Mouse (Mus musculus): ENCODE measurements around the gene Crtap. TPM values are rescaled to one million over a fixed set of nuclear protein-coding genes. Genes with fewer than 3 reads are reported as not detected.

The Crtap gene
- 27.4 and 32.6 TPM in 2 replicates for polyA plus RNA-seq (2015; fragmentation: Nextera tagmentation; extraction: Ambion mirVana)

DNA sequence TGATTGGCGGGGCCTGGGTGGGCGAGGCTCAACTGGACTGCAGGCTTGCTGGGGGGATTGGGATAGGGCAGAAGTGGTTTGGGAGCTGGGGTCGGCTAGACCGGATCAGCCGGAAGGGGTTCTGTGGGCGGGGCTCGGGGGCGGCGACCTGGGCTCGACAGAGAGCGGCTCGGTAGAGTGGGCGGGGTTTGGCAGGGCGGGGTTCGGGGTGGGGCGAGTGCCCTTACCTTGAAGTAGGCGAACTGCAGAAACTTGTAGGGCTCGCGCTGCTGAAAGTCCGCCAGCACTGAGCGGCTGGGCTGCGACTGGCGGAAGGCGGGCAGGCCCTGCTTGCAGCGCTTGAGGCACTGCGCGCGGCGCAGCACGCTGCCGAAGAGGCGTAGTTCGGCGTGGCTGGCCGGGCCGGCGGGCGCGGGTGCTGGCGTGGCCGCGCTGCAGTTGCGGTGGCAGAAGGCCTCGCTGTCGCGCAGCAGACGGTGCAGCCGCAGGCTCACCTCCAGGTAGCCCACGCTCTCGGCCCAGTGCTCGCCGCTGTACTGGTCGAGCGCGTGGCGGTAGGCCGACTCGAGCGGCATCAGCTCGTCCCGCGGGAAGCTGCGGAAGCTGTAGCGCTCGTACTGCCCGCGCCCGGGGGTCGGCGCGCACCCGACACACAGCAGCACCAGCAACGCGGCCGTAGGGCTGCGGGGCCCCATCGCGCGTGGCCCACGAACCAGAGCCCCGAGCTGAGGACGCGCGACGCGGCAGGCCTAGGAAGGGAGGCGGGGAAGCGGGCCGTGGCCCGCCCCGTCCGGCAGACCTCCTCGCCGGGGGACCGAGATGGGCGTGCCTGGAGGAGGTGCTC lies at the start of gene Crtap:
TSS of gene Crtap (minus strand) at position 771 of the 844 bp plus-strand sequence.
- peaks cover 7% of the 10 kb centered on the region for H3K4me1 ChIP-seq (replicated peaks)
- H3K9ac ChIP-seq, result peak within 1 kb of the TSS; percentile 85
- under 1% methylated on average over 86 of the region's 96 CpGs for WGBS
- peak within 1 kb of the TSS; percentile 52 for H3K27ac ChIP-seq
- peak; percentile 82 for ATAC-seq (ENCODE audit: low FRiP score)
- no peaks in the 10 kb centered on the region for H3K9me3 ChIP-seq
- H3K36me3 ChIP-seq, result no peaks in the 10 kb centered on the region
- H3K27me3 ChIP-seq, result peaks cover 4% of the 10 kb centered on the region
- peak within 1 kb of the TSS; percentile 72 for H3K4me3 ChIP-seq
- peak within 1 kb of the TSS; percentile 83 for H3K4me2 ChIP-seq

GRCm38 (mm10) chr9:114435668-114436067 lies 45.2 kb upstream of the Crtap start:
- no peaks in the 10 kb centered on the region for H3K4me1 ChIP-seq (replicated peaks)
- no peak overlapping the region for H3K9ac ChIP-seq
- H3K9me3 ChIP-seq, result peaks cover 6% of the 10 kb centered on the region
- H3K36me3 ChIP-seq, result peaks cover 50% of the 10 kb centered on the region
- H3K4me2 ChIP-seq, result no peak overlapping the region
- no peaks in the 10 kb centered on the region for H3K27me3 ChIP-seq
- no peak for ATAC-seq (ENCODE audit: low FRiP score)
- WGBS, result 67% methylated on average over 2 of the region's 2 CpGs
- no peak overlapping the region for H3K27ac ChIP-seq
- no peak overlapping the region for H3K4me3 ChIP-seq

DNA sequence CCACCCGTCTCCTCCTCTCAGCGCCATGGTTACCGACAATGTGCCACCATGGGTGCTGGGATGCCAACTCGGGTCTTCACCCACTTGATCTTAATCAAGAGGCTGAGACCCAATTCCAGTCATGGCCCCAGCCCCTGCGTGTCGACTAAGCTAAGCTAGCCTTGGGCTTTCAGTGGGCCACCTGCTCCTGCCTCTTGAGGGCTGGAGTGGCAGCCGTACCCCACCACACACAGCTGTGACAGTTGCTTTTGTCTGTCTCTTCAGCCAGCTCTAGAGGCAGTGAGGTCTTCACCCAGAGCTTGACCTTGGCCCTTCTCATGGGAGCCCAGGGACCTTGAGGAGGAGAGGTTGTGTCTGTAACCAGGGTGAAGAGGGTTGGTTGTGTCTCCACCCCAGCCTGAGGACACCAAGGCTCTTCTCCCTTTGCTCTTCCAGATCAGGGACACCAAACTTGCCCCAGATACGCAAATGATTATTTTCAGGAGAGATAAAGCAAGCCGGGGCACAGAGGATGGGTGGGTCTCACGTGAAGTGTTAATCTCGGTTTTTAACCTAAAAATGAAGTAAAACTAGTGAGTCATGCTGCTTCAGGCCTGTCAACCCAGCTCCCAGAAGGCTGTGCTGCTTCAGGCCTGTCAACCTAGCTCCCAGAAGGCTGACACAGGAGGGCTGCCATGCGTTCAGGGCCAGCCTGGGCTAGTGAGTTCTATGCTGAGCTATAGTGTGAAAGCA lies 37.8 kb upstream of the Crtap start:
- Histone ChIP-seq H3K4me1 (replicated peaks) (no peaks in the 10 kb centered on the region), H3K27ac (no peak overlapping the region), H3K9ac (no peak overlapping the region), H3K27me3 (no peaks in the 10 kb centered on the region), H3K4me2 (no peak overlapping the region), H3K36me3 (peaks cover 26% of the 10 kb centered on the region), H3K9me3 (no peaks in the 10 kb centered on the region), H3K4me3 (no peak overlapping the region)
- ATAC-seq (ENCODE audit: low FRiP score), result no peak
- WGBS, result 88% methylated on average over 12 of the region's 12 CpGs

- Histone ChIP-seq H3K27me3 (no peaks in the 10 kb centered on the region), H3K27ac (no peak overlapping the region), H3K36me3 (peaks cover 22% of the 10 kb centered on the region), H3K9me3 (no peaks in the 10 kb centered on the region), H3K9ac (no peak overlapping the region), H3K4me3 (no peak overlapping the region), H3K4me1 (replicated peaks) (no peaks in the 10 kb centered on the region), H3K4me2 (no peak overlapping the region)
- 92% methylated on average over 8 of the region's 8 CpGs for WGBS
- ATAC-seq (ENCODE audit: low FRiP score), result no peak
Measured at GRCm38 (mm10) chr9:114427425-114427824, 37.0 kb upstream of the Crtap start.

DNA sequence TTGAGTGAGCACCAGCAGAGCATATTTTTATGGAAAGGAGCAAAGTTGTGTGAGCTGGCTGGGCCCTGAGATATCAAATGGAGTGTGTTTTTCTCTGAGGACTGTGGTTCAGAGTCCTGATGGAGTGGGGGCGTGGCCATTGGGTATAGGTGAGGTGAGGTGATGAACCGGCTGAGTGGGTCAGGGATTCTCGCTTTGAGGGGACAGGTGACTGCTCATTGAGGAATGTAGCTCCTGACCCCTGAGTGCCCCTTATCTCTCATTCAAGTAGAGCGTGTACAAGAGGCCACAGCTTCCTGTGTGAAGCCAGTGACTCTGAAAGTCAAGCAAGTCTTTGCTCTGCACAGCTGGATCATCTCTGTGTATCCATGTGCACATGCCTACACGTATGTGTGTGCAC lies 35.7 kb upstream of the Crtap start:
- Histone ChIP-seq H3K36me3 (peaks cover 22% of the 10 kb centered on the region), H3K9me3 (no peaks in the 10 kb centered on the region), H3K27ac (no peak overlapping the region), H3K27me3 (no peaks in the 10 kb centered on the region), H3K4me3 (no peak overlapping the region), H3K9ac (no peak overlapping the region), H3K4me2 (no peak overlapping the region), H3K4me1 (replicated peaks) (no peaks in the 10 kb centered on the region)
- WGBS, result 97% methylated on average over 5 of the region's 5 CpGs
- ATAC-seq (ENCODE audit: low FRiP score), result no peak

- ATAC-seq (ENCODE audit: low FRiP score), result no peak
- Histone ChIP-seq H3K9ac (no peak overlapping the region), H3K36me3 (peaks cover 17% of the 10 kb centered on the region), H3K4me3 (no peak overlapping the region), H3K9me3 (no peaks in the 10 kb centered on the region), H3K27me3 (no peaks in the 10 kb centered on the region), H3K4me1 (replicated peaks) (no peaks in the 10 kb centered on the region), H3K4me2 (no peak overlapping the region), H3K27ac (no peak overlapping the region)
- 95% methylated on average over 5 of the region's 5 CpGs for WGBS
Measured at GRCm38 (mm10) chr9:114425576-114425975, 35.1 kb upstream of the Crtap start.

DNA sequence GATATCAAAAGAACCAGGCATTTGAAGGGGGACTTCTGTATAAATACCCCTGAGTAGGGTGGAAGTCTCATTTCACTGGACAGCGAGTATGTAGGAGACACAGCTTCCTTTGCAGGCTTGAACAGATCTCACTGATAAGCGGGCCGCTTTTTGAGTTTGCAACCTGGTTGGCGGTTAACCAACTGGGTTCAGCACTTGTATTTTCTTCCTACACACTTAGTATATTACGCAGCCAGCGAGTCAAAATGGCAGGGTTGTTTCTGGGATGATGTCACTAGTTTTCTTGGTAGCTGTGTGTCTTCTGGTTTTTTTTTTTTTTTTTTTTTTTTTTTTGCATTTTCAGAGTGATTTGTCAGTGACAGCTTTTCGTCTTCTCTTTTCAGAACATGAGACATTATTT lies 31.3 kb upstream of the Crtap start:
- no peaks in the 10 kb centered on the region for H3K4me1 ChIP-seq (replicated peaks)
- no peak overlapping the region for H3K9ac ChIP-seq
- H3K36me3 ChIP-seq, result peaks cover 13% of the 10 kb centered on the region
- H3K9me3 ChIP-seq, result no peaks in the 10 kb centered on the region
- 95% methylated on average over 7 of the region's 7 CpGs for WGBS
- no peak overlapping the region for H3K4me2 ChIP-seq
- H3K4me3 ChIP-seq, result no peak overlapping the region
- no peak overlapping the region for H3K27ac ChIP-seq
- ATAC-seq (ENCODE audit: low FRiP score), result no peak
- no peaks in the 10 kb centered on the region for H3K27me3 ChIP-seq

- no peaks in the 10 kb centered on the region for H3K9me3 ChIP-seq
- H3K4me3 ChIP-seq, result no peak overlapping the region
- H3K4me1 ChIP-seq (replicated peaks), result no peaks in the 10 kb centered on the region
- H3K4me2 ChIP-seq, result no peak overlapping the region
- no peak overlapping the region for H3K9ac ChIP-seq
- 73% methylated on average over 3 of the region's 3 CpGs for WGBS
- H3K27ac ChIP-seq, result no peak overlapping the region
- peaks cover 11% of the 10 kb centered on the region for H3K36me3 ChIP-seq
- no peak for ATAC-seq (ENCODE audit: low FRiP score)
- H3K27me3 ChIP-seq, result no peaks in the 10 kb centered on the region
Measured at GRCm38 (mm10) chr9:114421045-114421444, 30.6 kb upstream of the Crtap start.

DNA sequence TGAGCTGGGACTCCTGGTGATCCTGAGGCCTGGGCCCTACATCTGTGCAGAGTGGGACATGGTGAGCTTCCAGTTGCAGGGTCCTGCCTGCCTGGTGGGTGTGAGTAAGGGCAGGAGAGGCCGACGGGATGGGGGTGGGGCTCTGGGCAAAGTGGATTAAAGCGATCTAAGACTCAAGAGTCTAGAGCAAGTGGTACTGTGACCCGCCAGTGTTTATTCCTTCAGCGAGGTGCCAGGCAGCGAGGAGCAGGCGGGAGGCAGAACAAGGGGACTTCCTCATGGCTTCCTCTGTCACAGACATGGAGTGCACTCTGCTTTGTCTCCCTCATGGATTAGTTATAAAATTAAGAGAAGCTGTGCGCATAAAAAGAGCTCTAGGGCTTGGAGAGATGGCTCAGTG lies 30.0 kb upstream of the Crtap start:
- Histone ChIP-seq H3K9me3 (no peaks in the 10 kb centered on the region), H3K4me2 (no peak overlapping the region), H3K9ac (no peak overlapping the region), H3K4me1 (replicated peaks) (no peaks in the 10 kb centered on the region), H3K4me3 (no peak overlapping the region), H3K27me3 (no peaks in the 10 kb centered on the region), H3K27ac (no peak overlapping the region), H3K36me3 (peaks cover 5% of the 10 kb centered on the region)
- no peak for ATAC-seq (ENCODE audit: low FRiP score)
- WGBS, result 81% methylated on average over 8 of the region's 8 CpGs

GRCm38 (mm10) chr9:114418187-114418586 lies 27.7 kb upstream of the Crtap start:
- ATAC-seq (ENCODE audit: low FRiP score), result no peak
- Histone ChIP-seq H3K36me3 (no peaks in the 10 kb centered on the region), H3K27me3 (no peaks in the 10 kb centered on the region), H3K27ac (no peak overlapping the region), H3K4me1 (replicated peaks) (no peaks in the 10 kb centered on the region), H3K4me3 (no peak overlapping the region), H3K4me2 (no peak overlapping the region), H3K9me3 (no peaks in the 10 kb centered on the region), H3K9ac (no peak overlapping the region)
- WGBS, result 68% methylated on average over 7 of the region's 7 CpGs

GRCm38 (mm10) chr9:114416646-114417517 lies 26.4 kb upstream of the Crtap start:
- no peaks in the 10 kb centered on the region for H3K27me3 ChIP-seq
- no peaks in the 10 kb centered on the region for H3K9me3 ChIP-seq
- H3K27ac ChIP-seq, result no peak overlapping the region
- H3K4me1 ChIP-seq (replicated peaks), result no peaks in the 10 kb centered on the region
- H3K9ac ChIP-seq, result no peak overlapping the region
- WGBS, result 93% methylated on average over 21 of the region's 21 CpGs
- H3K36me3 ChIP-seq, result peaks cover 12% of the 10 kb centered on the region
- no peak for ATAC-seq (ENCODE audit: low FRiP score)
- H3K4me3 ChIP-seq, result no peak overlapping the region
- H3K4me2 ChIP-seq, result no peak overlapping the region

DNA sequence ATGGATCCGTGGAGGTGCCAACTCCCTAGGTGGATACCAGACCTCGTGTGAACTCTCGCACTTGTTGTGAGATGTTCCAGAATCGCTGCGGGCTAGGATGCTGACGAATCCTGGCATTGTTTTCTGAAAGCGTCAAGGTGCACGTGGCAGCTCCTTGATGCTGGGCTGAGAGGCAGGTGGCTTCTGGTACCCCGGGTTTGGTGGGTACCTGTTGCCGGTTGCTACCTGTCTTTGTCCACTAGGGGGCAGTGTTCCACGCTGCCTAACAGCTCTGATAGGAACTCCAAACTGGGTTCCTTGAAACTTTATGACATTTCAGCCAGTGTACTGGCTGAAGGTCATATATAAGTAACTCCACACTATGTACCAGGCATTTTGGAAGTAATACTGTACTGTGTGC lies 25.2 kb upstream of the Crtap start:
- H3K9ac ChIP-seq, result no peak overlapping the region
- no peaks in the 10 kb centered on the region for H3K4me1 ChIP-seq (replicated peaks)
- no peak overlapping the region for H3K4me2 ChIP-seq
- H3K27ac ChIP-seq, result no peak overlapping the region
- no peak overlapping the region for H3K4me3 ChIP-seq
- no peaks in the 10 kb centered on the region for H3K9me3 ChIP-seq
- WGBS, result 21% methylated on average over 11 of the region's 11 CpGs
- H3K36me3 ChIP-seq, result peaks cover 22% of the 10 kb centered on the region
- H3K27me3 ChIP-seq, result no peaks in the 10 kb centered on the region
- no peak for ATAC-seq (ENCODE audit: low FRiP score)

Measured in hindbrain, embryonic 13.5 days (tissue).